Mouse (Mus musculus) testis, postnatal 10 days (tissue): Measurements from ENCODE around the gene Tpst2.

ENCODE experiments used
- DNase-seq: peaks from one replicate; pipeline ENCODE4 v3.0.0; 2021; ENCODE audit warnings: low spot score

Gene Tpst2

DNA sequence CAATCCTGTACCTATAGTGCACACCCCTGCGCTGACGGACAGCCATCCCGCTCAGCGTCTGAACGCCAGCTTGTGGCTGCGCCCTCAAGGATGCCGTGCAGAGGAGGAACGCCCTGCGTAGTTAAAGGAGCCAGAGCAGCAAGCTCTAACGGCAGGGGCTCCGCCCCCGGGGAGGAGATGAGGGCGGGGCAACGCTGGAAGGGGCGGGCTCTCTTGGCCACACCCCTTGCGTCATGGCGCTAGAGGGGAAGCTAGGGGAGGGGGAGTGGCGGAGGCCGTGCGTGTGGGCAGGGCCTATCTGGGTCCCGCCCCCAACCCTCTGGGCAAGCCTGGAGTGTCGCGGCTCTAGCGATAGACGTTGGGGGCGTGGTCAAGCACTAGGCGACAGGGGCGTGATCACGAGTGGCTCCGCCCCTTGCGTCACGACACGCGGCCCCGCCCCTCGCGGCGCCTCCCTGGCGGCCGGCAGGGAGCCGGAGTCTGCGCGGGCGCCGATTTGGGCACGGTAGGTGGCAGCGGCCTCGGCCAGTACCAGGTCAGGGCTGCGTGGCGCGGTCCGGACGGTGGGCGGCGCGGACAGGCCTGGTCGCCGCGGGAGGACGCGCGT is at the start of gene Tpst2:
Tpst2 (plus strand) TSS at position 425 of the 607 bp plus-strand sequence.
- DNase-seq = peak; percentile 100

DNA sequence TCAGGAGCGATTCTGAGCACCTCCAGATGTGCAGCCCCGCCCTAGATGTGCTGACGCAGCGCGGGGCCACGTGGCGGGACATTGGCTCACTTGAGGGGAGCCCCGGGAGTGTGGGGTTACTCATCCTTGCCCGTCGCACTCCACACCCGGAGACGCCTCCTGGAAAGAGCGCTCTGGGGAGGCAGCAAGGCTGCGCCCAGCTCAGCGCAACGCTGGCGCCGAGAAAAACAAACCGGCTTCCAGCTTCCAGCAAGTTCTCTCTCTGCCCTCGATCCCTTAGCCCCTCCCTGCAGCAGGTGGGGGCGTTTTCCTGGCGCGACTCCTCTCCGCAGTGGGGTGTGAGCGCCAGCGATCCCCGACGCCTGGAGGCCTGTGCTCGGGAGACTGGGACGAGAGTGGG is 49.1 kb upstream of the Tpst2 start:
- DNase-seq = no peak

DNA sequence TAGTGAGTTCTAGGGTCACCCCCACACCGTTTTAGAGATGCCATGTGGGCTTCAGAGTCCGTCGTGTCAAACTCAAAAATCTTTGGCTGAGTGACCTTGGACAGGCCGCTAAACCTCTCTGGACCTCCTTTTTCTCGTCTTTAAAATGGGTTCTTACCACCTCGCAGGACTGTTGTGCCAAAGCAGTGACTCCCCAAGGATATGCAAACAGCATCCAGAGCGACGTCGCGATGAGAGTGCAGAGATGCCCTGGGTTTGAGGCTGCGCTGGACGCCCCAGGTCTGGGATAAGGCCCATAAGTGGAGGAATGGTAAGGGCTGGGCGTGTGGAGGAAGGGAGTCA is 48.6 kb upstream of the Tpst2 start:
- no peak for DNase-seq

DNA sequence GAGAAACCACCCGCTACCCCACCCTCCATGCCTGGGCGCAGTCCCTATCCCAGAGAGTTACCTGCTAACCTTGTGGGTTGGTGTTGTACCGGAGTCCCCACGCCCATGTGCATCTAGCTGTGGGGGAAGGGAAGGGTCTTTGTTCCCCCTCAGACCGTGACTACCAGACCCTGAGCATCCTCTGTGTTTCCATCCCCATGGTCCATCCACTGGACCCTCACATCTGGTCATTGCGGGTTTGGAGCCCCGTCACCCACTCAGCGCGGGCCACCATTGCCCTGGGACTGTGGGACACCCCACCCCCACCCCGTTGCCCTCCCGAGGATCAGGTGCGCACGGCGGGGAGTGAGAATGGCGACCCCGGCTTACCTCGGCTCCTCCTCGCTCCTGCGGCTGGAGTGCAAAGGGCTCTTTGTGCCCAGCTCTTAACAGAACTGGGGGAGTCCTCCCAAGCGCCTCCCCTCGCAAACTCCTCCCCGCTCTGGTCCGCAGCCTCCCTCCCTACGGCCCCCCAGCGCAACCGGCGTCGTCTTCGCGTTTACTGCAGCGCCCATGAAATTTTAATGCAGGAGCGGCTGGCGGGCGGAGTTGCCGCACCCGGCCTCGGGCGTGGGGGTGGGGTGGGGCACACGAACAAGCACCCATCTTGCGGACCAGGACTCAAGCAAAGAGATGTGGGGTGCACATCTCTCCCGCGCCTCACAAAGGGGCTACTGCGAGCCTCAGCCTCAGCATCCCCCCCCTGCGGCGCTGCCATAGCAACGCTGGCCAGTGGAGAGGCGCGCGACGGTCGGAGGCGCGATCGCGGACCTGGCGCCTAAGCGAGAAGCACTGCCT is 48.0 kb upstream of the Tpst2 start:
- DNase-seq = no peak

DNA sequence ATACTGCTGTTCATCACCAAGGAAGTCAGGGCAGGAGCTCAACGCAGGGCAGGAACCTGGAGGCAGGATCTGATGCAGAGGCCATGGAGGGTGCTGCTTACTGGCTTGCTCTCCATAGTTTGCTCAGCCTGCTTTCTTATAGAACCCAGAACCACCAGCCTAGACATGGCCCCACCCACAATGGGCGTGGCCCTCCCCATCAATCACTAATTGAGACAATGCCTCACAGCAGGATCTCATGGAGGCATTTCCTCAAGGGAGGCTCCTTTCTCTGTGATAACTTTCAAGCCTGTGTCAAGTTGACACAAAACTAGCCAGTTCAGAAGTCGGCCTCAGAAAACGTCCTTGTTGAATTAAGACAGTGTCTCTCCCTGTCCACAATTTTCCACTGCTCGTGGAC is 40.7 kb upstream of the Tpst2 start:
- no peak for DNase-seq

DNA sequence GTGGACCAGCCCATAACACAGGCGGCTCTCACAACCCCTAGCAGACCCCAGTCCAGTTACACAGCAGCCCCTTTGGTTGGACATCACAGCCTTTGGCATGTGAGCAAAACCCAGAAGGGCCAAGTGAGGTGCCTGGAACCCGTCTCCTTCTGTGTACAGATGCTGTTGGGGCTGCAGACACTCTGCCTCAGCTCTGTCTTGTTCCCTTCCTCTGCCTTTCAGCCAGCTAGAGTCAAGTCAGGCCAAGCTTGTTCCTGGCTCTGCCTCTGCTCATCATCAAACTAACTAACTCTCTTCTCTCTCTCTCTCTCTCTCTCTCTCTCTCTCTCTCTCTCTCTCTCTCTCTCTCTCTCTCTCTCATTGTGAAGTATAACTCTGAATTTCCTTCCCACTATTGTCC is 39.9 kb upstream of the Tpst2 start:
- DNase-seq = no peak

DNA sequence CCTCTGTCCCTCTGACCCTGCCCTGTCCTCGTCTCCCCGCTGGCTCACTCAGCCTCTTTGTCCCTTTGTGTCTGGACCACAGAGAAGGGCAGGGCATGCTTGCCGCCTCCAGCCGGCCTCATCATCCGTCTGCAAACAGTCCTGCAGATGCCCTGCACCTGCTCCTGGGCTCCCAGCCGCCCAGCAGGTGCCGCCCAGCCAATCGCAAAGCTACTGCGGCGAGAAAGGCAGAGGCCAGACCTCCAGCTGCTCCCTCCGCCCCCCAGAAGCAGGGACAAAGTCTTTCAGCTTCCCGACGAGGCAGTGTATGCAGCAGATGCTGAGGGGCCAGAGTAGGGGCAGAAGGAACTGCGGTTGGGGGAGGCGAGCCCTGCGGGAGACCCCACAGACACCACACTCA is 39.1 kb upstream of the Tpst2 start:
- no peak for DNase-seq

DNA sequence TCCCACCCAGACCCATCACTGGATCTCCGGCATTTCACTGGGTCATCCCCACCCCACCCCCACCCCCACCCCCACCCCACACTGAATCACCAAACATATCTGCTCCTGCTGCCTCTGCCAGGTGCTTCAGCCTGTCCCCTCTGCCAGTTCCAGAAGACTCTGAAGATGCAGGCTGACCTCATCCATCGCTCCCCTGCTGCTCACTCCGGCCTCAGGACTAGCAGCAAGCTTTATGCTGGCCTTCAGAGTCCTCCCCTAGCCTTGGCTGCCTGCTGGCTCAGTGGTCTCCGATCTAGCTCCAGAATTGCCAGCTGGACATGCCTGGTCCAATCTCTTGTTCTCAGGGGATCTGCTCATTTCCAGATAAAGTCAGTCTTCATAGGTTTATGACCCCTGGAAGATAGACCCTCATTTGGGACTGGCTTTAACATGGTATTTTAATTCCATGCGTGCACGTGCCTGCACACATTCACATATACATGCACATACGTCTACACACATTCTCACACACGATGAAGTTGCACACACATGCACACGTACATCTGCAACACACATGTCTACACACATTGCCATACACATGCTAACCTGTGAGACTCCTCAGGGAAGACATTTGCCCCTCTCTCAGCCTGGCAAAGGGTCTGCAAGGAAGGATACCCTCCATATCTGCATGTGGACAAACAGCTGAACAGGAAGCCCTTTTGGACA is 38.5 kb upstream of the Tpst2 start:
- no peak for DNase-seq

DNA sequence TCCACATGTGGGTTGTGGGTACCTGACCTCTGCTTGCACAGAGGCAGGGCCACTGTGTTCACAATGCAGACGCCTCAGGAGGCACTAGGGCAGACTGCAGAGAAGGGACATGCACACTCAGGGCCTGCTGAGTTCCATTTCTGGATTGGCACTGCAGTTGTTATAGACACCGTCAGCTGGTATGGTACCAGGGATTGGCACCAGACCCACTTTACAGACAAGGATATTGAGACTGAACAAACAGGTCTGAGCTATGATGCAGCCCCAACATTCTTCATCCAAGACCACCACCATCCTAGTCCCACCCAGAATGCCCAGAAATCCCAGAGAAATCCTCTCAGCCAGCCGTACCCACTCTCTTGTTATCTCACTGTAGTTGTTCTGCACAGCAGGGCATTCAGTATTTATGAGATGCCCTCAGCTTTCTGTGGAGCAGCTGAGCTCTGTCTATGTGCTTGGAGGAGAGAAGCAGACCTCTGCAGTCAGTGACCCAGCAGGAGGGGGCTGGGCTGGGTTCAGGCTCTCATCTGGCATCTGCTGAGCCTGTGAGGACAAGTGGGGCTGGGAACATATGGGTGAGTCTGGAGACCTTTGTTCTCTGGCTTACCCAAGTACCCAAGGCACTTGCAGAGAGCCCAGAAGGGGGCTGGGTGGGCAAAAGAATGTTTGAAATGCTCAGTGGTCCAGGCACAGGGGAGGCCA is 37.6 kb upstream of the Tpst2 start:
- DNase-seq = no peak

DNA sequence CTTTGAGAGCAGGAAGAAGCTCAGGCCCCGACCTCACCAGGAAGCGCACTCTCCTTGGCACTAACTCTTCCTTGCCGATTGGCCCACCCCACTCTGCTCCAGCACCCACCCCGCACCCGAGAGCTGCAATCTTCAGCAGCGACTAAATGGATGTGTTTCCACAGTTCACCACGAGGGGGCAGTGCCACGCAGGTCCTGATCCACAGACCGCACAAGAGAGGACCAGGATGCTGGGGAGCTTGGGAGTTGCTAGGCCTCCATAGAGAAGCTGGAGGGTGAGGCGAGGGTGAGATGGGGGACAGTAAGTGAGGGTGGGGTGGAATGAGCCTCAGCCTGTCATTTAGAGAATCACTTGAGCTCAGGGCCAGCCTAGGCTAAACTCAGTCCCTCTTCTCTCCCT is 35.7 kb upstream of the Tpst2 start:
- peak; percentile 94 for DNase-seq

DNA sequence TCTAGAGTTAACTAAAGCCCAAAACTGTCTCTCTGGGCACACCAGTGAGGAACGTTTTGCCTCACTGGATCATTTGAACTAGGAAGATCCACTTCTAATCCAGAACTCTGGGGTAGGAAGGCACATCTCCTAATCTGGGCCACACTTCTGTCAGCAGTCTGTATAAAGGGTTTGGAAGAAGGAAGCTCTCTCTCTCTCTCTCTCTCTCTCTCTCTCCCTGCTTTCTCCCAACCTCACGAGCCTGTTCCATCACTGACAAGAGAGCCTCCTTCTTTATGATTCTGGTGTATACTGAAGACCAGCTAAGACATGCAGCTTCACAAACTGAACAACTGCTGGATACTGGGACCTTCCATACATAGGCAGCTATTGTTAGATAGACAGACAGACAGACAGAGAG is 34.6 kb upstream of the Tpst2 start:
- DNase-seq = no peak

DNA sequence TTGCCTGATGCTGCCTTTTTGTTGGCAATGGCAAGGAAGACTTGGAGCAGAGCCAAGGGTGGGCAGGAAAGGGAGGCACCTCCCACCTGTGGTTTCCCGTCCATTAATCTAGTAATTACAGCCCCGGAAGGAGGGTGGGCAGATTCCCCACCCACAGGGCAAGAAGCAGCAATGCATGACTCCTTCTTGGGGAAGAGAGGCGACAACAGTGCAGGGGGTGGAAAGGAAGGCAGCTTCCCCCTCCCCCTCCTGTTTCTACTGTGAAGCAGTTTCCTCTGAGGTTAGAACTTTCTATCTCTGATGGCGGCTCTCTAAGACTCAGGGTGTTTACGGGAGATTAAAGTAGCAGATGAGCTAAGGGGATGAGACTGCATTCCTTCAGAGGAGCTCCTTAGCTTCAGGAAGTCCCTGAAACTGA is 34.1 kb upstream of the Tpst2 start:
- DNase-seq = no peak

DNA sequence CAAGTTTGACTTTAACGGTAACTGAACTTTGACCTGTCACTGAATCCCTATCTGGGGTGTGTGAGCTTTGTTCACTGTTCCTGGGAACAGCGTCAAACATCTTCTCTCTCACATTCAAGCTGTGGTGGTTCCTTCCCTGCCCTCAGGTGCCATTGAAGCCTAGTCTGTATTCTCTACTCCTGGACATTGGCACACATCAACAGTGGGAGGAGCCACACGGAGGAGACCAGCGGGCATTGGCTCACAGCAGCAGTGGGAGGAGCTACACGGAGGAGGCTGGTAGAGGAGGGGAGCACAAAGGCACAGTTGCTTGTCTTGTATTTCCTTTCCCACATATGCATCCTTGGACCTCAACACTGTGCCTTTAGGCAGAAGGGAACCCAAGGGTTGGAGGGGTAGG is 33.5 kb upstream of the Tpst2 start:
- no peak for DNase-seq

DNA sequence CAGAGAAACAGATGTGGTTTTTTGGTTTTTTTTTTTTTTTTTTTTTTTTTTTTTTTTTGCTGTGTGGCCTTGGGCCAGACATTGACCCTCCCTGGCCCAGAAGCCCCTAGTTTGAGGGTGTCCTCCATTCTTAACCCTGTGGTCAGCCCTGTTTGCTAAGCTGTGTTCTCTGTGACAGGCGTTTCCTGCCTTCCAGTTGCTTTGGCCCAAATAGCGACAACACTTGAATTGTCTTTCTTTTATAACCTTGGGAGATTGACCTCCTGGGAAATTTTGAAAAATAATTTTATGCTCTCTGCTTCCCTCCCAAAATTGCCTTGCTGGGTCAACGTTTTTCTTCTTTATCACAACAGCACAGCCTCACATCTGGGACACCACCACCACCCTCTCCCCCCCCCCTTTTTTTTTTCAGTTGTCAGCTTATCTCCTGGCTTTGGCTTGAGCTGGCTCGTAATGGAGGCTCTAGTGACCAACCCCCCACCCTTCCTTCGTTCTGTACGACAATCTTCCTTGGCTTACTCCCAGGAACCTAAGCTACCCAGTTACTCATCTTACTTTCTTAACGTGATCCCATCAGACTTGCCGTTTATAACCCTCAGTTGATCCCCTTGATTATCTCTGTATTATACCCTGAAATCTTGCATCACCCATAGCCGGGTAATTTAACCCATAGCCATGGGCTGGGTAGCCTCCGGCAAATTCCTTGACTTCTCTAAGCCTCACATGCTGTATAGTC is 32.8 kb upstream of the Tpst2 start:
- no peak for DNase-seq

DNA sequence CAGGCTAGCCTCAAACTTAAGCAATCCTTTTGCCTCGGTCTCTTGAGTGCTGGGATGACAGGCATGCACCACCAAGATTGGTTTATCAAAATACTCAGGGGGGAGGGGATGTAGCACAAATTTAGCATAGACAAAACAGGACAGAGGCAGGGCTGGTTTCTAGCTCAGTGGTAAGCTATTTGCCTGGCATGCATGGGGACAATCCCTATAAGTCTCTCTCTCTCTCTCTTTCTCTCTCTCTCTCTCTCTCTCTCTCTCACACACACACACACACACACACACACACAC is 32.3 kb upstream of the Tpst2 start:
- DNase-seq = no peak

DNA sequence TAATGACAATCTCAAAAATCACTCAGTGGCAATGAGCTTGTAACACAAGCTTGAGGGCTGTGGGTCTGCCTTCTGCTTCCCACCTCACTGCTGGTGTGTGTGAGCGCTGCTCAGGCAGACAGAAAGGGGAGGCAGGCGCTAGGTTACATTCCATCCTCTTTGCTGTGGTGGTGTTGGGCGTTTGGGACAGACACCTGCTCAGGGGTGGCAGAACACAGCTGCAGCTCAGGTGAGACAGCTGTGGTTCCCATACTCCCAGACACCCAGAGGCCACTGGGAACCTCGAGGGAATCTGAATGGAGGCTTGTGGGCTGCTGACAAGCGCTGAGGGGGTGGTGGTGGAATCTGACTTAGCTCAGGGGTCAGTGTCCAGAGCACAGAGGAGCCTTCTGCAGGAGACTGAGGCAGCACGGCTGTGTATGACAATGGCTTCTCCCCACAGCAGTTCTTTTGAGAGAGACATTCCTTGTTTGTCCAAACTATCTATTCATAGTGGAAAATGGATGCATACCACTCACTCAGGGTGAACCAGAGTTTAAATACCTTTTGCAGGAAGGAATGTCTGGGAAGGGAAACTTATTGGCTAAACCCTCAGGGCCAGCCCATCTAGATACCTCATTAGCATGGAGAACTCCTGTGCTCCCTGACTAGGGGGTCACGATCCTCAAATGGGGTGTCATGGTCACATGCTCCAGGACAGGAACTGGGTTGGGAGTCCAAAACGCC is 31.4 kb upstream of the Tpst2 start:
- DNase-seq = no peak

DNA sequence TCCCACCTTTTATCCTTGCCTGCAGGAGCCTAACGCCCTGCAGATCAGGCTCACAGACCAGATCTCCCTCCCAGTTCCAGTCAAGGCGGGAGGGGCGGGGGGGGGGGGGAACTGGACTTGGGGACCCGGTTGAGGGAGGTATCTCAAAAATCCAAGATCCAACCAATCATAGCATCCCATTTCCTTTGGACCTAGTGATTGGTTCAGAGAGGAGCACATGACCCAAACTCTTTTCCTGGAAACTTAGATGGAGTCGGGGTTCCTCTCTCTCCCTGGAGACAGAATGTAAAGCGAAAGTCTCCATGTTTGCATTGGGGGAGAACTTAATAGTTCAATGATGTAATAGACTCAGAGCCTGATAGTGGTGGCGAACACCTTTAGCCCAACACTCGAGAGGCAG is 29.1 kb upstream of the Tpst2 start:
- no peak for DNase-seq

DNA sequence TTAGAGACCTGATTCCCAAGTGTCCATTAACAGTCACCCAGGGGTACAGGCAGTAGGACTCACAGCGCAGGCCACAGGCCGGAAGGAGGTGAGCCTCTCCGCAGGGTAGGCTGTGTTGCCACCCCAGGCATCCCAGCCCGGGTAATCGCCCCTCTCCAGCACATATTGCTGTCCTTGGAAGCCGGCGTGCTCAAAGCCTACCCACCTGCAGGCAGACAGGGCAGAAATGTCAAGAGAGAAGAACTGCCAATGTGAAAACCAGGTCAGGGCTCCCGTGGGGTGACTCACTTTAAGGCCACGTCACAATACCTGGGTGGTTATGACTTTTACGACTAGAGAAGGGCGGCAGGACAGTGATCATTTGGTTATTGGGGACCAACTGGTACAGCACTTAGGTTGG is 27.4 kb upstream of the Tpst2 start:
- no peak for DNase-seq

DNA sequence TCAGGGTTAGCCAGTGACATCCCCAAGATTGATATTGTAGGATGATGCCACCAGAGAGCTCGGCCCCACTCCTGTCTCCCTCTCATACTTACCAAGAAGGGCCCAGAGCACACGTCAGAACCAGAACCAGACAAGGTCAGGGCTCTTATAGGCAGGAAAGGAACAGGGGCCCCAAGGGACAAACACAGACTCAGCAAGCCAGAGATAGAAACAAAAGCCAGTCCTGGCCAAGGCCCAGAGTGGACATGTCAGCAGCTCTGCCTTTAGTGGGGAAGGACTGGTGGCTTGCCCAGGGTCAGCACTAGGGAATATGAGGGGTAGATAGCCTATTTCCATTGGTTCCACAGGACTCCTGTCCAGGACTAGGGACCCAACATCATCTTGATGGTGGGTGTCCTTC is 24.1 kb upstream of the Tpst2 start, which contains the start of gene Cryba4:
Cryba4 (minus strand) TSS at position 119 of the 400 bp plus-strand sequence.
- DNase-seq = no peak

DNA sequence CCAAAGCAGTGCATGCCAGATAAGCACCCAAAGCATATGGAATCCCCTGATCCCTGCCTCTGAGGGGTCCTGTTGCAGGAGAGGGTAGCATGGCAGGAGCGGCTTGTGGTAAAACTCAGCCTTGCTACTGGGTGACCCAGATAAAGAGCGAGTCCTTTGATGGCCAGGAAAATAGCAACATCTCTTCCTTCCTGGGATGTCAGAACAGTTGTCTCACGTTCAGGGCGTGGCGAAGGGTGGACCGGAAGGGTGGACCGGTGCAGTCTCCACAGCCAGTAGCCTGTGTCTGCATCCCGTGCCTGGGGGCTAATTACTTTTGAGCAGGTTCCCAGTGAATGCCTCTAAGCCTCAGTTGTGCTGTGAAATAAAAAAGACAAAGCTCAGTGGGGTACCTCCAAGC is 23.3 kb upstream of the Tpst2 start:
- no peak for DNase-seq

DNA sequence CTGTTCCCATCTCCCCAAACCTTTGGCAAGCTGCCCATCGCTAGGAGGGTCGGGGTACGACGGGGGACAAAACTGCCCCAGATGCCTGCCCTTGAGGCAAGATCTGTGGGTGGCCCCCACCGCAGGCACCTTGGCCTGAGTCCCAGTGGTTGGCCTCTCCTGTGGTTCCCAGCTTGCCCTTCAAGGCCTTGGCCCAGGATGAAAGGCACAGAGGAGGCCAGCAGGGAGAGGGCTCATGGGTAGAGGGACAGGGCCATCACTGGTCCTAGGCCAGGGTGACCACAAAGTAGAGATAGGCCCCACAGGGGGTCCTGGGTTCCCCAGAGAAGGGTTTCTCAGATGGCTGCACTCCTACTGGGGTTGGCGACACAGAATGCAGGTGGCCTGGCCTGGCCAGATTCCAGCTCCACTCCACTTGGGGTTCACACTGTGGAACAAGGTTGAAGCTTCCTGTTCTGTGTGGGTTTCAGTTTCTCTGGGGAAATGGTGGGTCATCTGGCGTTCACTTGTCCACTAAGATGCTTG is 22.1 kb upstream of the Tpst2 start:
- DNase-seq = peak; percentile 79
